Mouse (Mus musculus) intestine, embryonic 16.5 days (tissue): ENCODE measurements around the gene Fam243. TPM values are rescaled to one million over a fixed set of nuclear protein-coding genes. Genes with fewer than 3 reads are reported as not detected.

Experiments used
- ATAC-seq: fragments of 200-750 bp; cut with Nextera tagmentation; 2 replicates; pipeline ENCODE4 v1.8.0; 2017; ENCODE audit warnings: moderate TSS enrichment, moderate library complexity
- H3K27ac ChIP-seq: fragments of 300-500 bp; sonication (generic); 2 replicates; pipeline ENCODE4 v1.5.1; 2014; ENCODE audit warnings: mild to moderate bottlenecking, low read length
- H3K27me3 ChIP-seq: fragments of 300-500 bp; sonication (generic); replicated peaks from 2 replicates; pipeline ENCODE4 v1.6.1; 2014; ENCODE audit warnings: low read length, control low read depth, mixed read lengths; ENCODE audit not compliant: control insufficient read depth, insufficient read depth
- H3K36me3 ChIP-seq: fragments of 300-500 bp; sonication (generic); 2 replicates; pipeline ENCODE4 v1.6.1; 2014; ENCODE audit warnings: low read length, control low read depth; ENCODE audit not compliant: control insufficient read depth, insufficient read depth
- H3K4me1 ChIP-seq: fragments of 300-500 bp; sonication (generic); 2 replicates; pipeline ENCODE4 v1.6.1; 2014; ENCODE audit warnings: low read length, control low read depth, mixed read lengths; ENCODE audit not compliant: control insufficient read depth, insufficient read depth
- H3K4me2 ChIP-seq: fragments of 300-500 bp; sonication (generic); 2 replicates; pipeline ENCODE4 v1.6.1; 2014; ENCODE audit warnings: low read depth, low read length, control low read depth
- H3K4me3 ChIP-seq: fragments of 300-500 bp; sonication (generic); 2 replicates; pipeline ENCODE4 v1.5.1; 2014; ENCODE audit warnings: mild to moderate bottlenecking, low read length
- H3K9ac ChIP-seq: fragments of 300-500 bp; sonication (generic); 2 replicates; pipeline ENCODE4 v1.6.1; 2014; ENCODE audit warnings: low read depth, low read length
- H3K9me3 ChIP-seq: fragments of 300-500 bp; sonication (generic); 2 replicates; pipeline ENCODE4 v1.6.1; 2016; ENCODE audit warnings: low read length, control low read depth; ENCODE audit not compliant: control insufficient read depth
- WGBS: fragments of 180-500 bp; shearing (Covaris S2); extraction: QIAGEN DNeasy Blood & Tissue Kit; methylation state at CpG from one replicate; pipeline ENCODE4 v1.1.7; 2014; 5-methylcytosine and 5-hydroxymethylcytosine counted together
- polyA plus RNA-seq: library from polyadenylated mRNA; unstranded; fragments of >200 nt; fragmentation: Nextera tagmentation; extraction: Ambion mirVana; gene quantifications from 2 replicates; pipeline ENCODE4 v1.2.1, GENCODE M21; 2015

Gene Fam243
- polyA plus RNA-seq, 1 experiment from 2014 or later, result not detected

DNA sequence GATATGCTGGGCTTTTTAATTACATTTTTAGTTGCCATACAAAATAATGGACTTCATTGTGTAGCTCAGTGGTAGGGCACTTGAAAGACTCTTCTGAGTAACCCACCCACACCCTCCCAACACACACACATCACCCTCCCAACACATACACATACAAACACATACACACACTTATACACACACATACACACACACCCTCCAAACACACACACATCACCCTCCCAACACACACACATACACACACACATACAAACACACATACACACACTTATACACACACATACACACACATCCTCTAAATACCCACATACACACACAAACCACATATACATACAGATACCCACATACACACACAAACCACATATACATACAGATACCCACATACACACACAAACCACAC lies 31.2 kb downstream of the Fam243 start:
- H3K36me3 ChIP-seq, result no peaks in the 10 kb centered on the region

DNA sequence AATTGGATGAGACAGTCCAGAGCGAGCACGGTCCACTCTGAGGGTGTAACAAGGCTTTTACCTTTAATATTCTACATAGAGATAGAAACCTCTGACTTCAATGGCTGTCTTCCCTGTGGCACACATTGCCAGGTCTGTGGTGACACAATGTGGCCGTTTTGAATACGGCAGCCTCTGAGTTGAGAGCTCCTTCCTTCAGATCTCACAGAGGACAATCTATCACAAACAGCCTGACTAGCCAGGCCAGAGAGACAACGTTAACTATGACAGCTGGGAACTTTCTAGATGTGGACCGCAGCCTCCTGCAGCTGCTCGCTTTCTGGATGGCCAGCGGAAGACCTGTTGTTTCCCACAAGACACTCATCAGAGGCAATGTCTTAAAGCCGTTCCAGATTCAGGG lies 32.5 kb downstream of the Fam243 start:
- Histone ChIP-seq H3K36me3 (no peaks in the 10 kb centered on the region), H3K27ac (no peak overlapping the region), H3K27me3 (no peaks in the 10 kb centered on the region), H3K4me3 (no peak overlapping the region), H3K9me3 (no peaks in the 10 kb centered on the region), H3K4me2 (no peak overlapping the region), H3K4me1 (no peaks in the 10 kb centered on the region), H3K9ac (no peak overlapping the region)
- WGBS, result 68% methylated on average over 9 of the region's 9 CpGs
- no peak for ATAC-seq

More for the DNA sequence above, 31.2 kb downstream of the Fam243 start:
- no peak for ATAC-seq
- H3K27ac ChIP-seq, result no peak overlapping the region
- H3K4me3 ChIP-seq, result no peak overlapping the region
- no peaks in the 10 kb centered on the region for H3K4me1 ChIP-seq
- no peaks in the 10 kb centered on the region for H3K9me3 ChIP-seq
- H3K27me3 ChIP-seq, result no peaks in the 10 kb centered on the region
- H3K4me2 ChIP-seq, result no peak overlapping the region
- no peak overlapping the region for H3K9ac ChIP-seq

DNA sequence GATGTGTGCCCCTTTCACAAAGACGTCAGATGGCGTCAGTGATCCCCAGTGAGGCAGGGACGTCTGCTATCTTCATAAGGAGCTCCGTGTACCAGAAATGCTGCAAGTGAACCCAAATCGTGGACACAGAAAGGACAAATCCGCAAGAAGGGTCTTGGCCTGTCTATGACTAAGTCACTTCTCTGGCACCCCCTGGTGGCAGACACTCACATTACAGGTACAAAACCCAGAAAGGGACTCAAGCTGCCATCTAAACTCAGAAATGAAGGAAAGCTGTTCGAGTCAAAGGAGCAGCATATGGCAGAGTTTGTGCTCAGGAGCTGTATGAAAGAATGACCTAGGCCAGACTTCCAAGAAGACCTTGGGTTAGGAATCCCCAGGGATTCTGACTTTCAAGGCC lies 34.6 kb downstream of the Fam243 start:
- no peak overlapping the region for H3K9ac ChIP-seq
- H3K4me2 ChIP-seq, result no peak overlapping the region
- no peaks in the 10 kb centered on the region for H3K36me3 ChIP-seq
- no peak overlapping the region for H3K4me3 ChIP-seq
- no peaks in the 10 kb centered on the region for H3K9me3 ChIP-seq
- no peaks in the 10 kb centered on the region for H3K27me3 ChIP-seq
- H3K27ac ChIP-seq, result no peak overlapping the region
- ATAC-seq, result 0 out of 2 replicates have a peak, but pooled peaks have one; percentile 48
- 10% methylated on average over 7 of the region's 7 CpGs for WGBS
- no peaks in the 10 kb centered on the region for H3K4me1 ChIP-seq

DNA sequence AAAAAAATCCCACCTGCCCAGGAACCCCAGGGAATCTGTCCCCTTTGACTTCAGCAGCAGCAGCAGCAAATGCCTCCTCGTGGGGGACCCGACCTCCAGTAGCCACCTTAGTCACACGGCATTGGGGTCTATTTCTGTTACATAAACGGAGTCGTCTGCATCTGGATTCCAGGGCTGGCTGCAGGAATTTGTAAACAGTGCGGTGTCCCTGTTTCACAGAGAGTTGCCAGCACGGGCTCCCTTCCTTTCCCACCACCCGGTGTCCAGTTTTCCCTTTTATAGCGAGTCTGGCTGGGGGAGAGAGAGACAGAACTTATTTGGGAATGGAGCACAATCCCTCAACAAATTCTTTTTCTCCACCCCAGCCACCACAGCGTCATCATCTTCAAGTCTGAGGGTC lies 36.2 kb downstream of the Fam243 start:
- H3K4me1 ChIP-seq, result no peaks in the 10 kb centered on the region
- H3K36me3 ChIP-seq, result no peaks in the 10 kb centered on the region
- H3K27ac ChIP-seq, result no peak overlapping the region
- no peak overlapping the region for H3K9ac ChIP-seq
- H3K4me3 ChIP-seq, result no peak overlapping the region
- WGBS, result 26% methylated on average over 10 of the region's 10 CpGs
- H3K27me3 ChIP-seq, result no peaks in the 10 kb centered on the region
- no peak for ATAC-seq
- H3K4me2 ChIP-seq, result no peak overlapping the region
- no peaks in the 10 kb centered on the region for H3K9me3 ChIP-seq

DNA sequence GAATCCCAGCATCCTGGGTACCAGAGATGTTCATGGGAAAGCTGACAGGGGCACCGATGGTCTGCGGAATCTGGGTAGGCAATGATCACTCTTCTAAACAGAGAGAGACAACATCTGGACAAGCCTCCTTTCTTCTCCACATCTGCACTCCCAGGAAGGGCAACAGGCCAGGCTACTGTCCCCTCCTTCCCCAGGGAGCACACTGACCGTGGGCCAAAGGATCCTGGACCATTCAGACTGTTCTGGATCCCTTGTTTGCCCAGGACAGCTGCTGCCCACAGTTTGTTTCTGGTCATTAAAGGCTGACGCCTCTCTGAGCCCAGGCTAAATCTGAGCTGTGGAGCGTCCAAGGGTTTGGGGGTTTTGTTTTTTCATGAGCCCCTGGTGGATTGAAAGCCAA lies 38.6 kb downstream of the Fam243 start:
- H3K4me1 ChIP-seq, result no peaks in the 10 kb centered on the region
- H3K36me3 ChIP-seq, result no peaks in the 10 kb centered on the region
- H3K9me3 ChIP-seq, result no peaks in the 10 kb centered on the region
- no peaks in the 10 kb centered on the region for H3K27me3 ChIP-seq
- no peak overlapping the region for H3K9ac ChIP-seq
- ATAC-seq, result no peak
- H3K27ac ChIP-seq, result no peak overlapping the region
- no peak overlapping the region for H3K4me3 ChIP-seq
- H3K4me2 ChIP-seq, result no peak overlapping the region
- WGBS, result 80% methylated on average over 5 of the region's 5 CpGs

DNA sequence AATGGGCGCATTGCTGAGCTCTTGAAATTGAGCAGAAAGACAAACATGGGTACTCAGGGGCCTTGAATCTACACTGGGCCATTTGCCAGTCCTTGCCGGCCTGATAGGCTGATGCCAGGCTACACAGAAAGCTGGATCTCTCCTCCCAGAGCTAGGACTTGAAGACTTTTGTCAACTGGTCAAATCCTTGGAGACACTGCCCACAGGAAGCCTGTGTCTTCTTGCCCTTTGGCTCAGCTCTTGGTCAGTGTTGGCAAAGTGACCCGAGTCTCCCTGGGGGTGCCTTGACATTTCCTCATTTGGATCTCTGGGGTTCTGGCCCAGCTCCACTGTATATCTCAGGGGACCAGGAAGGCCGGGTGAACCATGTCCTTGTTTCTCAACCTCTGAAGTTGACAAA lies 45.7 kb downstream of the Fam243 start:
- WGBS, result 88% methylated on average over 4 of the region's 4 CpGs
- H3K36me3 ChIP-seq, result no peaks in the 10 kb centered on the region
- H3K4me2 ChIP-seq, result no peak overlapping the region
- no peak for ATAC-seq
- no peaks in the 10 kb centered on the region for H3K4me1 ChIP-seq
- no peaks in the 10 kb centered on the region for H3K9me3 ChIP-seq
- no peak overlapping the region for H3K4me3 ChIP-seq
- H3K27me3 ChIP-seq, result no peaks in the 10 kb centered on the region
- H3K27ac ChIP-seq, result no peak overlapping the region
- H3K9ac ChIP-seq, result no peak overlapping the region

DNA sequence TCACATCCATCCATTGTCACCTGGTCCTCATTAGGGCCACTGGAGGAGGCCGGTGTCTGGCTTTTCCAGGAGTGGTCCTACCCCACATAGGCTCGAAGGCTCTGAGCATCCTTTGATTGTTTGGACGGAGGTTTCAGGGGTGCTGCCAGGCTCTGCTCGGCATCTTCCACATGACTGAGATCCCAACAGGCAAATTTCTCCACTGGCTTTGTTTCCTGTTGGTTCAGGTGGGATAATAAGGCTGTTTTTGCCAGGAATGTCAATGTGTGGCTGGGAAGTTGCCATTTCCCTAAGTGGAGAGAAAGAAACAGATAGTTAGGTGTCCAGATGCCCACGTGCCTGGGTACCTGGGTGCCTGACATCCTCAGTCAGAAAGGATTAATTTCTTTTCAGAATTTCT lies 46.7 kb downstream of the Fam243 start:
- WGBS, result 83% methylated on average over 5 of the region's 5 CpGs
- H3K27me3 ChIP-seq, result no peaks in the 10 kb centered on the region
- H3K4me1 ChIP-seq, result no peaks in the 10 kb centered on the region
- H3K9ac ChIP-seq, result no peak overlapping the region
- H3K4me2 ChIP-seq, result no peak overlapping the region
- no peaks in the 10 kb centered on the region for H3K36me3 ChIP-seq
- H3K27ac ChIP-seq, result no peak overlapping the region
- no peak overlapping the region for H3K4me3 ChIP-seq
- no peak for ATAC-seq
- H3K9me3 ChIP-seq, result no peaks in the 10 kb centered on the region

Other genes with a start within 250 kb of the Fam243 start
- gene Kcne2, start 29.1 kb downstream of the Fam243 start, polyA plus RNA-seq, result 0.10 and 0.21 TPM in 2 replicates
- 98.0 and 101 TPM in 2 replicates for gene Smim11, start 20.2 kb downstream of the Fam243 start, polyA plus RNA-seq
- not detected in 2 replicates for gene Kcne1, start 38.0 kb upstream of the Fam243 start, polyA plus RNA-seq
- gene Rcan1, start 149.4 kb upstream of the Fam243 start, polyA plus RNA-seq, result 23.6 and 28.1 TPM in 2 replicates
- gene Clic6, start 164.3 kb upstream of the Fam243 start, polyA plus RNA-seq, result 57.4 and 76.6 TPM in 2 replicates